Mouse (Mus musculus) regulatory T cell (primary cell): ENCODE data around the gene Palm2.

Experiments used
- in situ Hi-C: fragments of 300-600 bp; cut with MboI, MseI; formaldehyde crosslinking; loops from one replicate; pipeline ENCODE4 v1.15.1; 2025; ENCODE audit warnings: high pct_unique_total_duplicates

Gene Palm2

GRCm38 (mm10) chr4:57670813-57671469 is 236.9 kb downstream of the Palm2 start:
- in situ Hi-C loops = loop anchor here (10.0 kb wide), 1 partner anchor 234 kb away; no protein-coding TSS in a partner anchor

GRCm38 (mm10) chr4:57672541-57672940 is 238.5 kb downstream of the Palm2 start:
- in situ Hi-C loops = loop anchor here (10.0 kb wide), 1 partner anchor 232 kb away; no protein-coding TSS in a partner anchor

GRCm38 (mm10) chr4:57672996-57673906 is 239.2 kb downstream of the Palm2 start:
- in situ Hi-C loops = loop anchor here (10.0 kb wide), 1 partner anchor 232 kb away; no protein-coding TSS in a partner anchor

GRCm38 (mm10) chr4:57674351-57674750 is 240.3 kb downstream of the Palm2 start:
- in situ Hi-C loops = loop anchor here (10.0 kb wide), 1 partner anchor 230 kb away; no protein-coding TSS in a partner anchor

GRCm38 (mm10) chr4:57675387-57675786 is 241.3 kb downstream of the Palm2 start:
- in situ Hi-C loops = loop anchor here (5.0 to 10.0 kb wide), 3 partner anchors 57 to 229 kb away; no protein-coding TSS in a partner anchor

GRCm38 (mm10) chr4:57677916-57678315 is 243.9 kb downstream of the Palm2 start:
- in situ Hi-C loops = loop anchor here (5.0 to 10.0 kb wide), 3 partner anchors 54 to 227 kb away; no protein-coding TSS in a partner anchor

- in situ Hi-C loops = loop anchor here (5.0 to 10.0 kb wide), 3 partner anchors 53 to 226 kb away; no protein-coding TSS in a partner anchor
These were observed 245.0 kb downstream of the Palm2 start for GRCm38 (mm10) chr4:57678991-57679457.

- in situ Hi-C loops = no loop called here
These were observed 246.1 kb downstream of the Palm2 start for GRCm38 (mm10) chr4:57680186-57680585.

- in situ Hi-C loops = no loop called here
These were observed 247.5 kb downstream of the Palm2 start for GRCm38 (mm10) chr4:57681511-57681910.

- in situ Hi-C loops = no loop called here
These were observed 248.3 kb downstream of the Palm2 start for GRCm38 (mm10) chr4:57682341-57682740.

- in situ Hi-C loops = no loop called here
These were observed 248.9 kb downstream of the Palm2 start for GRCm38 (mm10) chr4:57682944-57683343.

- in situ Hi-C loops = no loop called here
These were observed 250.7 kb downstream of the Palm2 start for GRCm38 (mm10) chr4:57684676-57685215.

GRCm38 (mm10) chr4:57686736-57687135 is 252.7 kb downstream of the Palm2 start:
- in situ Hi-C loops = no loop called here

- in situ Hi-C loops = no loop called here
These were observed 253.5 kb downstream of the Palm2 start for GRCm38 (mm10) chr4:57687583-57687982.

GRCm38 (mm10) chr4:57688131-57688530 is 254.1 kb downstream of the Palm2 start:
- in situ Hi-C loops = no loop called here

GRCm38 (mm10) chr4:57690001-57690400 is 256.0 kb downstream of the Palm2 start:
- in situ Hi-C loops = no loop called here

GRCm38 (mm10) chr4:57690805-57691204 is 256.8 kb downstream of the Palm2 start:
- in situ Hi-C loops = no loop called here

- in situ Hi-C loops = no loop called here
These were observed 260.5 kb downstream of the Palm2 start for GRCm38 (mm10) chr4:57694356-57695136.

GRCm38 (mm10) chr4:57696955-57697354 is 262.9 kb downstream of the Palm2 start:
- in situ Hi-C loops = no loop called here

GRCm38 (mm10) chr4:57697918-57698611 is 264.0 kb downstream of the Palm2 start:
- in situ Hi-C loops = no loop called here
